Comparison of ENCODE assay signal across 9 mouse cellular contexts in the genomic region with DNA sequence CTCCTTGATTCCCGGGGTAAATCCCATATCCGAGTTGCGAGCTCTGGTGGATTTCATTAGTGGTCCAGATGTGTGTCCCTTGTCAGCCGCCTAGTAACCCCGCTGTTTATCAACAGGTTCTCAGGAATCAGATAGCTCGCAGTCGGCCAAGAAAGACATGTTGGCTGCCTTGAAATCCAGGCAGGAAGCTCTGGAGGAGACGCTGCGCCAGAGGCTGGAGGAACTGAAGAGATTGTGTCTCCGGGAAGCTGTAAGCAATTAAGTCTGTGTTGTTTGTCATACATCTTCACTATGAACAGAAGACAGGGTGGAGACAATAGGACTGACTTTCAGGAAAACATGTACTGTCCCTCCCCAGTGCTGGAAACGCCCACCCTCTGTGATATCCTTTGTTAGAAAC.
DNase-seq lines count a peak whose midpoint lies in the region; ATAC-seq and TF ChIP-seq lines count a peak whose summit lies in the region.
"Had no signal": no experiment of that assay in that cellular context is flagged by ENCODE, and none has a peak within 500 bp of the region (broad histone marks: within the 10 kb centered on the region; RNA-seq: fewer than 3 reads in every experiment).

No protein-coding gene starts in this region.

- no peaks in the 10 kb centered on the region for H3K9me3 ChIP-seq in embryonic facial prominence, embryonic 12.5 days
- no peaks in the 10 kb centered on the region for H3K9me3 ChIP-seq in intestine, embryonic 16.5 days (ENCODE audit: control insufficient read depth, low read length)
- no peaks in the 10 kb centered on the region for H3K9me3 ChIP-seq in lung, embryonic 14.5 days (ENCODE audit: low read depth, low read length)

- WGBS in embryonic facial prominence, embryonic 12.5 days = 25% methylated on average over 11 of the region's 11 CpGs
- WGBS in intestine, embryonic 16.5 days = 50% methylated on average over 11 of the region's 11 CpGs
- 64% methylated on average over 11 of the region's 11 CpGs for WGBS in lung, embryonic 14.5 days

- H3K9ac ChIP-seq in embryonic facial prominence, embryonic 12.5 days = no peak overlapping the region
- H3K9ac ChIP-seq in intestine, embryonic 16.5 days (ENCODE audit: low read depth, low read length) = no peak overlapping the region
- H3K9ac ChIP-seq in lung, embryonic 14.5 days = no peak overlapping the region

- H3K4me3 ChIP-seq in embryonic facial prominence, embryonic 12.5 days = no peak overlapping the region
- no peak overlapping the region for H3K4me3 ChIP-seq in intestine, embryonic 16.5 days (ENCODE audit: low read length)
- H3K4me3 ChIP-seq in lung, embryonic 14.5 days (ENCODE audit: low read depth, low read length) = no peak overlapping the region

- no peaks in the 10 kb centered on the region for H3K27me3 ChIP-seq in embryonic facial prominence, embryonic 12.5 days
- H3K27me3 ChIP-seq in intestine, embryonic 16.5 days (replicated peaks; ENCODE audit: control insufficient read depth, insufficient read depth, low read length) = no peaks in the 10 kb centered on the region
- no peaks in the 10 kb centered on the region for H3K27me3 ChIP-seq in lung, embryonic 14.5 days (ENCODE audit: insufficient read depth, low read length)
- H3K27me3 ChIP-seq: Patski had no signal

- no peak for TF ChIP-seq CTCF in lung, embryonic 14.5 days (IDR thresholded peaks at IDR 0.05; ENCODE audit: low read depth)

- H3K4me2 ChIP-seq in embryonic facial prominence, embryonic 12.5 days (replicated peaks) = no peak overlapping the region
- no peak overlapping the region for H3K4me2 ChIP-seq in intestine, embryonic 16.5 days (ENCODE audit: low read depth, low read length)
- no peak overlapping the region for H3K4me2 ChIP-seq in lung, embryonic 14.5 days

- peak overlapping the region; percentile 93 for H3K27ac ChIP-seq in embryonic facial prominence, embryonic 12.5 days
- peak overlapping the region; percentile 51 for H3K27ac ChIP-seq in intestine, embryonic 16.5 days (ENCODE audit: low read length)
- H3K27ac ChIP-seq in lung, embryonic 14.5 days (ENCODE audit: low read depth) = 0 out of 2 replicates have a peak overlapping the region, but pooled peaks have one; percentile 38

- H3K4me1 ChIP-seq in embryonic facial prominence, embryonic 12.5 days = peaks cover 65% of the 10 kb centered on the region
- H3K4me1 ChIP-seq in intestine, embryonic 16.5 days (ENCODE audit: control insufficient read depth, insufficient read depth, low read length) = peaks cover 34% of the 10 kb centered on the region
- peaks cover 9% of the 10 kb centered on the region; the same call in 1 of the 2 replicates for H3K4me1 ChIP-seq in lung, embryonic 14.5 days (ENCODE audit: insufficient read depth)

- peaks cover 42% of the 10 kb centered on the region for H3K36me3 ChIP-seq in embryonic facial prominence, embryonic 12.5 days
- no peaks in the 10 kb centered on the region for H3K36me3 ChIP-seq in intestine, embryonic 16.5 days (ENCODE audit: control insufficient read depth, insufficient read depth, low read length)
- peaks cover 62% of the 10 kb centered on the region for H3K36me3 ChIP-seq in lung, embryonic 14.5 days (ENCODE audit: insufficient read depth)

- no peak for ATAC-seq in embryonic facial prominence, embryonic 12.5 days (ENCODE audit: insufficient number of reproducible peaks, insufficient read depth, low FRiP score, low TSS enrichment)
- no peak for ATAC-seq in intestine, embryonic 16.5 days
- peak; percentile 18; the same call in 1 of the 2 replicates for ATAC-seq in lung, embryonic 14.5 days (ENCODE audit: insufficient read depth)
- ATAC-seq: Patski had no signal

- peak; percentile 32 for DNase-seq in embryo, embryonic 10.5 days (ENCODE audit: low spot score)
- no peak for DNase-seq in embryo, embryonic 9.5 days (ENCODE audit: extremely low spot score)
- DNase-seq in lung, embryonic 14.5 days = peak; percentile 34
- no peak for DNase-seq in cerebellum, adult 9-10 months
- no peak for DNase-seq in layer of hippocampus, adult 18-20 months (ENCODE audit: low spot score in 2 of 2)
- no peak for DNase-seq in spleen, adult 12 weeks (ENCODE audit: low spot score)

Comparison
In these comparisons a context has a peak if more than half of its experiments do, and no peak if none do; other contexts are left out.
1. DNase-seq: peak in embryo, embryonic 10.5 days (single experiment) and lung, embryonic 14.5 days (single experiment); none in embryo, embryonic 9.5 days (single experiment), cerebellum, adult 9-10 months (single experiment), layer of hippocampus, adult 18-20 months (0 of 2) and spleen, adult 12 weeks (single experiment).
2. H3K27ac ChIP-seq: peak in every context shown above with its lines; median percentile 93 in embryonic facial prominence, embryonic 12.5 days; 51 in intestine, embryonic 16.5 days; 38 in lung, embryonic 14.5 days.